Mouse (Mus musculus) cerebellum, adult 2 months (tissue): ENCODE measurements around the gene Pmp22. TPM values are rescaled to one million over a fixed set of nuclear protein-coding genes. Genes with fewer than 3 reads are reported as not detected.

Experiments
- DNase-seq, 2 experiments: peaks; one replicate each; pipeline ENCODE4 v3.0.0; 2021
- H3K27ac ChIP-seq: fragments of 200-500 bp; 2 replicates; pipeline ENCODE4 v1.5.1; 2012; ENCODE audit warnings: low read length, control low read depth, inconsistent platforms; ENCODE audit not compliant: insufficient read depth
- H3K27me3 ChIP-seq: fragments of 200-500 bp; 2 replicates; pipeline ENCODE4 v1.6.1; 2012; ENCODE audit warnings: inconsistent platforms, mild to moderate bottlenecking, low read length, moderate library complexity; ENCODE audit not compliant: control insufficient read depth, insufficient read depth
- H3K4me1 ChIP-seq: fragments of 200-500 bp; 2 replicates; pipeline ENCODE4 v1.6.1; 2011; ENCODE audit warnings: low read length; ENCODE audit not compliant: control insufficient read depth, insufficient read depth
- H3K4me3 ChIP-seq: fragments of 200-500 bp; replicated peaks from 2 replicates; pipeline ENCODE3; 2011; ENCODE audit warnings: mild to moderate bottlenecking, low read depth, low read length, control low read depth; ENCODE audit not compliant: insufficient read depth
- CTCF ChIP-seq: fragments of 200-500 bp; IDR thresholded peaks from 2 replicates; pipeline ENCODE4 v1.5.1; 2011; ENCODE audit warnings: low read depth, mild to moderate bottlenecking, control low read depth, low read length, moderate library complexity, borderline replicate concordance; ENCODE audit not compliant: insufficient read depth
- POLR2A ChIP-seq: fragments of 200-500 bp; IDR thresholded peaks from 2 replicates; pipeline ENCODE4 v1.6.1; 2011; ENCODE audit warnings: low read length, control low read depth, borderline replicate concordance; ENCODE audit not compliant: insufficient read depth
- WGBS: fragments of 180-500 bp; shearing (Covaris S2); methylation state at CpG from one replicate; pipeline ENCODE4 v1.1.7; 2018; 5-methylcytosine and 5-hydroxymethylcytosine counted together
- polyA plus RNA-seq: library from polyadenylated mRNA; depleted of rRNA; stranded (reverse); fragments of >200 nt; gene quantifications from 2 replicates; pipeline ENCODE4 v1.2.3, GENCODE M21; 2012

Pmp22 gene
- polyA plus RNA-seq, 1 experiment: 60.8 TPM

GRCm38 (mm10) chr11:63119791-63120190 lies 9.0 kb upstream of the Pmp22 start:
- 75% methylated on average over 7 of the region's 7 CpGs for WGBS
- H3K27me3 ChIP-seq: no peaks in the 10 kb centered on the region
- DNase-seq: no peak
- H3K4me1 ChIP-seq: no peaks in the 10 kb centered on the region
- TF ChIP-seq CTCF (no peak), POLR2A (no peak)
- no peak overlapping the region for H3K4me3 ChIP-seq
- no peak overlapping the region for H3K27ac ChIP-seq

- H3K27ac ChIP-seq: no peak overlapping the region
Observed at GRCm38 (mm10) chr11:63122249-63122648, 6.5 kb upstream of the Pmp22 start.

GRCm38 (mm10) chr11:63122776-63123350 lies 5.9 kb upstream of the Pmp22 start:
- Histone ChIP-seq H3K27ac (no peak overlapping the region), H3K27me3 (no peaks in the 10 kb centered on the region), H3K4me3 (no peak overlapping the region), H3K4me1 (no peaks in the 10 kb centered on the region)
- WGBS: 76% methylated on average over 4 of the region's 4 CpGs
- TF ChIP-seq CTCF: no peak
- no peak for TF ChIP-seq POLR2A
- no peak for DNase-seq

More at GRCm38 (mm10) chr11:63122249-63122648, 6.5 kb upstream of the Pmp22 start:
- no peak for TF ChIP-seq POLR2A
- no peak for TF ChIP-seq CTCF
- Histone ChIP-seq H3K4me3 (no peak overlapping the region), H3K4me1 (no peaks in the 10 kb centered on the region), H3K27me3 (no peaks in the 10 kb centered on the region)
- no peak for DNase-seq
- 79% methylated on average over 2 of the region's 2 CpGs for WGBS

GRCm38 (mm10) chr11:63124316-63124715 lies 4.5 kb upstream of the Pmp22 start:
- no peak for DNase-seq
- peaks cover 2% of the 10 kb centered on the region; the same call in 1 of the 2 replicates for H3K4me1 ChIP-seq
- H3K27ac ChIP-seq: no peak overlapping the region
- H3K27me3 ChIP-seq: no peaks in the 10 kb centered on the region
- TF ChIP-seq CTCF (no peak), POLR2A (no peak)
- 60% methylated on average over 4 of the region's 4 CpGs for WGBS
- H3K4me3 ChIP-seq: no peak overlapping the region

- H3K4me1 ChIP-seq: peaks cover 9% of the 10 kb centered on the region
- DNase-seq: no peak
- H3K4me3 ChIP-seq: no peak overlapping the region
- no peaks in the 10 kb centered on the region for H3K27me3 ChIP-seq
- TF ChIP-seq CTCF (no peak), POLR2A (no peak)
- 32% methylated on average over 5 of the region's 5 CpGs for WGBS
- no peak overlapping the region for H3K27ac ChIP-seq
Observed at GRCm38 (mm10) chr11:63125832-63126456, 2.8 kb upstream of the Pmp22 start.

- TF ChIP-seq POLR2A: no peak
- no peak for TF ChIP-seq CTCF
- no peak for DNase-seq
- H3K27me3 ChIP-seq: no peaks in the 10 kb centered on the region; the same call in 1 of the 2 replicates
- 89% methylated on average over 8 of the region's 8 CpGs for WGBS
- no peak overlapping the region for H3K27ac ChIP-seq
- peaks cover 14% of the 10 kb centered on the region for H3K4me1 ChIP-seq
- H3K4me3 ChIP-seq: no peak overlapping the region
Observed at GRCm38 (mm10) chr11:63126976-63127375, 1.8 kb upstream of the Pmp22 start.

- no peak overlapping the region for H3K27ac ChIP-seq
- no peak for TF ChIP-seq CTCF
- TF ChIP-seq POLR2A: no peak
- no peak overlapping the region for H3K4me3 ChIP-seq
- peaks cover 14% of the 10 kb centered on the region for H3K4me1 ChIP-seq
- no peaks in the 10 kb centered on the region; the same call in 1 of the 2 replicates for H3K27me3 ChIP-seq
- DNase-seq: no peak
- WGBS: 86% methylated on average over 4 of the region's 4 CpGs
Observed at GRCm38 (mm10) chr11:63127513-63127912, 1.3 kb upstream of the Pmp22 start.

GRCm38 (mm10) chr11:63129375-63129774 lies 593 bp downstream of the Pmp22 start:
- H3K4me3 ChIP-seq: no peak overlapping the region
- WGBS: 45% methylated on average over 9 of the region's 9 CpGs
- TF ChIP-seq CTCF: no peak
- TF ChIP-seq POLR2A: no peak
- DNase-seq: no peak
- peaks cover 17% of the 10 kb centered on the region for H3K4me1 ChIP-seq
- no peaks in the 10 kb centered on the region; the same call in 1 of the 2 replicates for H3K27me3 ChIP-seq
- no peak overlapping the region for H3K27ac ChIP-seq
